ENCODE assay signal across 8 mouse cellular contexts in the genomic region with DNA sequence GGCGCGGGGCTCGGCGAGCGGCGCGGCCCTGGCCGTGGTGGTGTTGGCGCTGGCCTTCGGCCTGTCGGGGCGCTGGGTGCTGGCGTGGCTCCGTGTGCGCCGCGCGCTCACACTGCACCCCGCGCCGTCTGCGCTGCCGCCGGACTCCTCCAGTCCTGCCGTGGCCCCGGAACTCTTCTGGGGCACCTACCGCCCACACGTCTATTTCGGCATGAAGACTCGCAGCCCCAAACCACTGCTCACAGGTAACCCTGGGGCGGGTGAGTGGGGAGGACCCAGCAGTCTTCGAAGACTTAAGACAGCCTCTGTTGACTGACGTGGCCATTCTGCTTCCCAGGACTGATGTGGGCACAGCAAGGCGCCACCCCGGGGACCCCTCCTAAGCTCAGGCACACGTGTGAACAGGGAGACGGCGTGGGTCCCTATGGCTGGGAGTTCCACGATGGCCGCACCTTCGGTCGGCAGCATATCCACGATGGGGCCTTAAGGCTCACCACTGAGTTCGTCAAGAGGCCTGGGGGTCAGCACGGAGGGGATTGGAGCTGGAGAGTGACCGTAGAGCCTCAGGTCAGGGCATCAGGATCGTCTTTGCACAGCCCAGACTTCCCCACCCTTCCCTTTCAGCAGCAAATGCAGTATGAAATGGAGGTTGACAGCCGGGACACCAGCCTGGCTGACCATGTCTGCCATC. TPM values are rescaled to one million over a fixed set of nuclear protein-coding genes. Genes with fewer than 3 reads are reported as not detected.
DNase-seq lines count a peak whose midpoint lies in the region; ATAC-seq and TF ChIP-seq lines count a peak whose summit lies in the region.

No protein-coding gene starts in this region.

- ATAC-seq in heart, embryonic 14.5 days (ENCODE audit: insufficient number of reproducible peaks, insufficient read depth, low FRiP score, low read depth) = peak; percentile 51; the same call in 1 of the 2 replicates
- ATAC-seq in forebrain, embryonic 11.5 days (replicated peaks; ENCODE audit: low FRiP score) = no peak; the same call in 1 of the 2 replicates
- ATAC-seq in limb, embryonic 14.5 days (ENCODE audit: low FRiP score, low read depth) = peak; percentile 35

- H3K4me1 ChIP-seq in heart, embryonic 14.5 days (ENCODE audit: control insufficient read depth in 2 of 2, insufficient read depth in 2 of 2, low read length in 2 of 2) = peaks cover 14 to 34% of the 10 kb centered on the region in 2 experiments
- H3K4me1 ChIP-seq in ES-Bruce4 (ENCODE audit: control insufficient read depth, insufficient read depth, low read length) = no peaks in the 10 kb centered on the region
- peaks cover 11% of the 10 kb centered on the region; the same call in 1 of the 2 replicates for H3K4me1 ChIP-seq in forebrain, embryonic 11.5 days (replicated peaks; ENCODE audit: control insufficient read depth, insufficient read depth, low read length)
- peaks cover 17% of the 10 kb centered on the region for H3K4me1 ChIP-seq in limb, embryonic 14.5 days (ENCODE audit: control insufficient read depth, insufficient read depth, low read length)
- peaks cover 20% of the 10 kb centered on the region for H3K4me1 ChIP-seq in olfactory bulb, adult 2 months (ENCODE audit: control insufficient read depth, insufficient read depth, low read length)

- H3K9ac ChIP-seq in heart, embryonic 14.5 days (ENCODE audit: low read length) = peak overlapping the region; percentile 84
- peak overlapping the region; percentile 73 for H3K9ac ChIP-seq in ES-Bruce4 (ENCODE audit: low read depth, poor library complexity, severe bottlenecking)
- H3K9ac ChIP-seq in forebrain, embryonic 11.5 days (ENCODE audit: low read length) = peak overlapping the region; percentile 85
- peak overlapping the region; percentile 84 for H3K9ac ChIP-seq in limb, embryonic 14.5 days (ENCODE audit: low read depth, low read length, severe bottlenecking)

- peak overlapping the region in 1 of 2 experiments; percentile 70; a peak in 2 of 4 replicates for H3K27ac ChIP-seq in heart, embryonic 14.5 days (replicated peaks in 1 of 2; ENCODE audit: control insufficient read depth in 1 of 2, insufficient read depth in 1 of 2, low read depth in 2 of 2, low read length in 2 of 2)
- H3K27ac ChIP-seq in ES-Bruce4 (ENCODE audit: insufficient read depth, low read length) = no peak overlapping the region
- H3K27ac ChIP-seq in forebrain, embryonic 11.5 days (ENCODE audit: low read depth, low read length) = peak overlapping the region; percentile 44
- peak overlapping the region; percentile 73 for H3K27ac ChIP-seq in limb, embryonic 14.5 days (replicated peaks; ENCODE audit: low read depth, low read length)
- H3K27ac ChIP-seq in olfactory bulb, adult 2 months (ENCODE audit: insufficient read depth, low read depth, low read length) = no peak overlapping the region

- peaks cover 43% of the 10 kb centered on the region for H3K36me3 ChIP-seq in heart, embryonic 14.5 days (ENCODE audit: control insufficient read depth, insufficient read depth, low read length)
- H3K36me3 ChIP-seq in ES-Bruce4 (ENCODE audit: control insufficient read depth, insufficient read depth, low read length, poor library complexity, severe bottlenecking) = 0 out of 2 replicates have a peak, but pooled peaks cover 4% of the 10 kb centered on the region
- no peaks in the 10 kb centered on the region; the same call in none of the 2 replicates for H3K36me3 ChIP-seq in forebrain, embryonic 11.5 days (ENCODE audit: control insufficient read depth, insufficient read depth, low read length)
- H3K36me3 ChIP-seq in limb, embryonic 14.5 days (ENCODE audit: control insufficient read depth, insufficient read depth, low read length) = peaks cover 37% of the 10 kb centered on the region

- H3K4me3 ChIP-seq in heart, embryonic 14.5 days (ENCODE audit: control insufficient read depth in 1 of 2, insufficient read depth in 1 of 2, low read depth in 1 of 2, low read length in 2 of 2) = peak overlapping the region; percentile 59 to 64
- H3K4me3 ChIP-seq in ES-Bruce4 (ENCODE audit: low read depth, low read length) = peak overlapping the region; percentile 94
- H3K4me3 ChIP-seq in forebrain, embryonic 11.5 days (ENCODE audit: low read depth, low read length) = peak overlapping the region; percentile 87
- H3K4me3 ChIP-seq in limb, embryonic 14.5 days (replicated peaks; ENCODE audit: low read length) = peak overlapping the region; percentile 84
- H3K4me3 ChIP-seq in olfactory bulb, adult 2 months (ENCODE audit: insufficient read depth, low read depth, low read length) = peak overlapping the region; percentile 78

- TF ChIP-seq EP300 in ES-Bruce4 (IDR thresholded peaks at IDR 0.05; ENCODE audit: insufficient read depth, low read depth, low read length) = no peak

- no peak for TF ChIP-seq CTCF in ES-Bruce4 (IDR thresholded peaks at IDR 0.05; ENCODE audit: low read depth, low read length)
- no peak for TF ChIP-seq CTCF in olfactory bulb, adult 2 months (IDR thresholded peaks at IDR 0.05; ENCODE audit: insufficient read depth, low read depth, low read length)

- peak overlapping the region; percentile 85 for H3K4me2 ChIP-seq in heart, embryonic 14.5 days (ENCODE audit: low read length)
- H3K4me2 ChIP-seq in forebrain, embryonic 11.5 days (ENCODE audit: low read depth, low read length, severe bottlenecking) = peak overlapping the region; percentile 96
- H3K4me2 ChIP-seq in limb, embryonic 14.5 days (replicated peaks; ENCODE audit: low read depth, low read length, severe bottlenecking) = peak overlapping the region; percentile 94

- H3K27me3 ChIP-seq in heart, embryonic 14.5 days (ENCODE audit: control insufficient read depth, insufficient read depth, low read length) = no peaks in the 10 kb centered on the region
- H3K27me3 ChIP-seq in ES-Bruce4 (ENCODE audit: control insufficient read depth, insufficient read depth, low read length, poor library complexity, severe bottlenecking) = no peaks in the 10 kb centered on the region
- no peaks in the 10 kb centered on the region for H3K27me3 ChIP-seq in forebrain, embryonic 11.5 days (ENCODE audit: control insufficient read depth, insufficient read depth, low read length)
- no peaks in the 10 kb centered on the region for H3K27me3 ChIP-seq in limb, embryonic 14.5 days (ENCODE audit: control insufficient read depth, insufficient read depth, low read length)

- no peak for DNase-seq in heart, adult 18-20 months
- DNase-seq in forebrain, embryonic 11.5 days (ENCODE audit: low spot score) = peak; percentile 56
- no peak for DNase-seq in limb, embryonic 14.5 days (ENCODE audit: low spot score)
- DNase-seq in c-Kit-positive CD71-positive TER-119-positive erythroid progenitor cells, embryonic 14.5 days (ENCODE audit: low spot score) = no peak
- DNase-seq in gastrocnemius, postnatal 36 days = no peak

- WGBS in heart, embryonic 14.5 days = 2% methylated on average over 47 of the region's 48 CpGs
- WGBS in forebrain, embryonic 11.5 days = 2% methylated on average over 44 of the region's 48 CpGs
- WGBS in limb, embryonic 14.5 days = 2% methylated on average over 24 of the region's 48 CpGs
- WGBS in olfactory bulb, adult 2 months = under 1% methylated on average over 40 of the region's 48 CpGs

- intact Hi-C loops in gastrocnemius, postnatal 36 days (cut with DNase I) = loop anchor here (2.0 kb wide), 1 partner anchor 45 kb away; no protein-coding TSS in a partner anchor

- no peaks in the 10 kb centered on the region for H3K9me3 ChIP-seq in heart, embryonic 14.5 days (ENCODE audit: control insufficient read depth, low read length)
- no peaks in the 10 kb centered on the region for H3K9me3 ChIP-seq in ES-Bruce4 (replicated peaks; ENCODE audit: control insufficient read depth, insufficient read depth, low read length, poor library complexity, severe bottlenecking)
- H3K9me3 ChIP-seq in forebrain, embryonic 11.5 days (ENCODE audit: control insufficient read depth, low read length) = no peaks in the 10 kb centered on the region
- H3K9me3 ChIP-seq in limb, embryonic 14.5 days (ENCODE audit: control insufficient read depth, low read length) = no peaks in the 10 kb centered on the region

- no peak for TF ChIP-seq POLR2A in ES-Bruce4 (IDR thresholded peaks at IDR 0.05; ENCODE audit: insufficient read depth, low read length)
- TF ChIP-seq POLR2A in limb, embryonic 14.5 days (IDR thresholded peaks at IDR 0.05; ENCODE audit: borderline replicate concordance, extremely low read depth, insufficient read depth, insufficient read length) = no peak
- no peak for TF ChIP-seq POLR2A in olfactory bulb, adult 2 months (IDR thresholded peaks at IDR 0.05; ENCODE audit: insufficient read depth, low read depth, low read length)

RNA-seq across cellular contexts. Expression of gene Mogs, which starts 0.5 kb away (rescaled TPM):
- polyA plus RNA-seq in heart, embryonic 14.5 days (2014; fragmentation: Nextera tagmentation; extraction: Ambion mirVana) = 17.8 and 21.6 TPM in 2 replicates
- 10 to 100 TPM in 1 of 2 experiments, 1 to 10 TPM in 1; 9.3 to 10.3 TPM for total RNA-seq in heart, adult 18-20 months (2021)
- 23.3 and 25.4 TPM in 2 replicates for polyA plus RNA-seq in ES-Bruce4 (2011; ENCODE audit: insufficient read depth, insufficient read length, low read depth, missing spikeins)
- 37.1 and 39.0 TPM in 2 replicates for polyA plus RNA-seq in forebrain, embryonic 11.5 days (2014; fragmentation: Nextera tagmentation; extraction: Ambion mirVana)
- polyA plus RNA-seq in limb, embryonic 14.5 days (2012; rRNA removed) = 95.2 and 116 TPM in 2 replicates
- polyA plus RNA-seq in limb, embryonic 14.5 days (2014; fragmentation: Nextera tagmentation; extraction: Ambion mirVana) = 47.1 and 50.9 TPM in 2 replicates
- not detected in 2 replicates for polyA plus RNA-seq in olfactory bulb, adult 2 months (2012; ENCODE audit: insufficient read depth, insufficient read length, low replicate concordance, missing spikeins)
- 1 to 10 TPM; 4.4 to 4.5 TPM for total RNA-seq in gastrocnemius, postnatal 36 days (2021)

RNA-seq across cellular contexts. Expression of gene Wbp1, which starts 5.5 kb away (rescaled TPM):
- 76.0 and 94.5 TPM in 2 replicates for polyA plus RNA-seq in heart, embryonic 14.5 days (2014; fragmentation: Nextera tagmentation; extraction: Ambion mirVana)
- 10 to 100 TPM; 68.8 to 74.6 TPM for total RNA-seq in heart, adult 18-20 months (2021)
- polyA plus RNA-seq in ES-Bruce4 (2011; ENCODE audit: insufficient read depth, insufficient read length, low read depth, missing spikeins) = 26.7 and 32.4 TPM in 2 replicates
- polyA plus RNA-seq in forebrain, embryonic 11.5 days (2014; fragmentation: Nextera tagmentation; extraction: Ambion mirVana) = 141 and 154 TPM in 2 replicates
- 191 and 267 TPM in 2 replicates for polyA plus RNA-seq in limb, embryonic 14.5 days (2012; rRNA removed)
- polyA plus RNA-seq in limb, embryonic 14.5 days (2014; fragmentation: Nextera tagmentation; extraction: Ambion mirVana) = 83.0 and 104 TPM in 2 replicates
- not detected in 2 replicates for polyA plus RNA-seq in olfactory bulb, adult 2 months (2012; ENCODE audit: insufficient read depth, insufficient read length, low replicate concordance, missing spikeins)
- total RNA-seq in gastrocnemius, postnatal 36 days (2021) = 10 to 100 TPM; 35.4 to 35.8 TPM

RNA-seq across cellular contexts. Expression of gene Mrpl53, which starts 7.0 kb away (rescaled TPM):
- 179 and 180 TPM in 2 replicates for polyA plus RNA-seq in heart, embryonic 14.5 days (2014; fragmentation: Nextera tagmentation; extraction: Ambion mirVana)
- 100 to 1,000 TPM; 124 to 135 TPM for total RNA-seq in heart, adult 18-20 months (2021)
- polyA plus RNA-seq in ES-Bruce4 (2011; ENCODE audit: insufficient read depth, insufficient read length, low read depth, missing spikeins) = 29.5 and 36.4 TPM in 2 replicates
- 116 and 123 TPM in 2 replicates for polyA plus RNA-seq in forebrain, embryonic 11.5 days (2014; fragmentation: Nextera tagmentation; extraction: Ambion mirVana)
- 101 and 112 TPM in 2 replicates for polyA plus RNA-seq in limb, embryonic 14.5 days (2012; rRNA removed)
- 124 and 125 TPM in 2 replicates for polyA plus RNA-seq in limb, embryonic 14.5 days (2014; fragmentation: Nextera tagmentation; extraction: Ambion mirVana)
- not detected in 2 replicates for polyA plus RNA-seq in olfactory bulb, adult 2 months (2012; ENCODE audit: insufficient read depth, insufficient read length, low replicate concordance, missing spikeins)
- total RNA-seq in gastrocnemius, postnatal 36 days (2021) = 100 to 1,000 TPM in 1 of 2 experiments, 10 to 100 TPM in 1; 91.0 to 103 TPM

RNA-seq across cellular contexts. Expression of gene Ino80b, which starts 9.4 kb away (rescaled TPM):
- 10.3 and 11.3 TPM in 2 replicates for polyA plus RNA-seq in heart, embryonic 14.5 days (2014; fragmentation: Nextera tagmentation; extraction: Ambion mirVana)
- 10 to 100 TPM; 11.9 to 15.7 TPM for total RNA-seq in heart, adult 18-20 months (2021)
- polyA plus RNA-seq in ES-Bruce4 (2011; ENCODE audit: insufficient read depth, insufficient read length, low read depth, missing spikeins) = 9.0 and 11.6 TPM in 2 replicates
- 20.0 and 27.7 TPM in 2 replicates for polyA plus RNA-seq in forebrain, embryonic 11.5 days (2014; fragmentation: Nextera tagmentation; extraction: Ambion mirVana)
- 35.9 and 36.8 TPM in 2 replicates for polyA plus RNA-seq in limb, embryonic 14.5 days (2012; rRNA removed)
- polyA plus RNA-seq in limb, embryonic 14.5 days (2014; fragmentation: Nextera tagmentation; extraction: Ambion mirVana) = 14.7 and 14.9 TPM in 2 replicates
- not detected in 2 replicates for polyA plus RNA-seq in olfactory bulb, adult 2 months (2012; ENCODE audit: insufficient read depth, insufficient read length, low replicate concordance, missing spikeins)
- total RNA-seq in gastrocnemius, postnatal 36 days (2021) = 10 to 100 TPM; 14.3 to 14.5 TPM

RNA-seq across cellular contexts. Expression of gene Gm42688, which starts 14.4 kb away (rescaled TPM):
- 1.3 and 1.5 TPM in 2 replicates for polyA plus RNA-seq in heart, embryonic 14.5 days (2014; fragmentation: Nextera tagmentation; extraction: Ambion mirVana)
- 1 to 10 TPM in 1 of 2 experiments, under 1 TPM in 1; 0.89 to 1.2 TPM for total RNA-seq in heart, adult 18-20 months (2021)
- polyA plus RNA-seq in ES-Bruce4 (2011; ENCODE audit: insufficient read depth, insufficient read length, low read depth, missing spikeins) = 0.45 and 1.2 TPM in 2 replicates
- 2.5 and 3.0 TPM in 2 replicates for polyA plus RNA-seq in forebrain, embryonic 11.5 days (2014; fragmentation: Nextera tagmentation; extraction: Ambion mirVana)
- 7.0 and 7.7 TPM in 2 replicates for polyA plus RNA-seq in limb, embryonic 14.5 days (2012; rRNA removed)
- 2.5 and 4.5 TPM in 2 replicates for polyA plus RNA-seq in limb, embryonic 14.5 days (2014; fragmentation: Nextera tagmentation; extraction: Ambion mirVana)
- polyA plus RNA-seq in olfactory bulb, adult 2 months (2012; ENCODE audit: insufficient read depth, insufficient read length, low replicate concordance, missing spikeins) = not detected in 2 replicates
- 1 to 10 TPM in 1 of 2 experiments, under 1 TPM in 1; 0.69 to 1.0 TPM for total RNA-seq in gastrocnemius, postnatal 36 days (2021)

Comparison
In these comparisons a context has a peak if more than half of its experiments do, and no peak if none do; other contexts are left out.
1. H3K27ac ChIP-seq: peak in forebrain, embryonic 11.5 days (single experiment) and limb, embryonic 14.5 days (single experiment); none in ES-Bruce4 (single experiment) and olfactory bulb, adult 2 months (single experiment).
2. Peak in every context shown above with its lines, with median percentiles within 50 percentile points of each other: H3K4me2 ChIP-seq, H3K4me3 ChIP-seq and H3K9ac ChIP-seq.